Comparison of ENCODE assay signal across 16 mouse cellular contexts in genomic region chr4:46847745-46848144, GRCm38 (mm10).
"Had no signal": no experiment of that assay in that cellular context is flagged by ENCODE, and none has a peak within 500 bp of the region (broad histone marks: within the 10 kb centered on the region; RNA-seq: fewer than 3 reads in every experiment).

No protein-coding gene starts in this region.

- DNase-seq: right cerebral cortex, adult 18-20 months; right cerebral cortex, postnatal 14 days; right cerebral cortex, postnatal 25 days; right cerebral cortex, postnatal 4 days; spleen, adult 18-20 months; thymus, adult 18-20 months; thymus, adult 2 months; thymus, postnatal 14 days; thymus, postnatal 25 days; thymus, postnatal 36 days; thymus, postnatal 4 days had no signal

- H3K4me3 ChIP-seq: neural tube, embryonic 12.5 days; neural tube, embryonic 13.5 days; neural tube, embryonic 15.5 days; stomach, embryonic 15.5 days had no signal

- H3K9ac ChIP-seq: neural tube, embryonic 12.5 days; neural tube, embryonic 13.5 days; neural tube, embryonic 15.5 days; stomach, embryonic 15.5 days had no signal

- H3K4me1 ChIP-seq: neural tube, embryonic 12.5 days; stomach, embryonic 15.5 days had no signal

- H3K27ac ChIP-seq: neural tube, embryonic 12.5 days; neural tube, embryonic 13.5 days; neural tube, embryonic 15.5 days; stomach, embryonic 15.5 days; stomach, postnatal 0 days had no signal

- H3K36me3 ChIP-seq: neural tube, embryonic 12.5 days; neural tube, embryonic 13.5 days; neural tube, embryonic 15.5 days; stomach, embryonic 15.5 days had no signal

- H3K27me3 ChIP-seq: neural tube, embryonic 12.5 days; neural tube, embryonic 13.5 days; neural tube, embryonic 15.5 days; stomach, embryonic 15.5 days had no signal

- H3K9me3 ChIP-seq: neural tube, embryonic 13.5 days; neural tube, embryonic 15.5 days; stomach, embryonic 15.5 days had no signal
